Mouse (Mus musculus) stomach, embryonic 14.5 days (tissue): ENCODE results near the gene Gm49321. TPM values are rescaled to one million over a fixed set of nuclear protein-coding genes. Genes with fewer than 3 reads are reported as not detected.

Experiments used
- ATAC-seq: fragments of 200-750 bp; cut with Nextera tagmentation; 2 replicates; pipeline ENCODE4 v1.8.0; 2017; ENCODE audit warnings: low read depth, moderate TSS enrichment; ENCODE audit not compliant: insufficient number of reproducible peaks, insufficient read depth, low FRiP score
- H3K27ac ChIP-seq: fragments of 300-500 bp; sonication (generic); 2 replicates; pipeline ENCODE4 v1.5.1; 2014; ENCODE audit warnings: mild to moderate bottlenecking, low read length, moderate library complexity, mixed read lengths
- H3K27me3 ChIP-seq: fragments of 300-500 bp; sonication (generic); 2 replicates; pipeline ENCODE4 v1.6.1; 2014; ENCODE audit warnings: low read length, control low read depth, mixed read lengths; ENCODE audit not compliant: control insufficient read depth, insufficient read depth
- H3K36me3 ChIP-seq: fragments of 300-500 bp; sonication (generic); 2 replicates; pipeline ENCODE4 v1.6.1; 2014; ENCODE audit warnings: mild to moderate bottlenecking, control low read depth, low read length, moderate library complexity, mixed read lengths; ENCODE audit not compliant: control insufficient read depth, insufficient read depth
- H3K4me1 ChIP-seq: fragments of 300-500 bp; sonication (generic); 2 replicates; pipeline ENCODE4 v1.6.1; 2014; ENCODE audit warnings: low read length, control low read depth, mixed read lengths; ENCODE audit not compliant: control insufficient read depth, insufficient read depth
- H3K4me2 ChIP-seq: fragments of 300-500 bp; sonication (generic); replicated peaks from 2 replicates; pipeline ENCODE4 v1.6.1; 2014; ENCODE audit warnings: low read depth, low read length, control low read depth
- H3K4me3 ChIP-seq: fragments of 300-500 bp; sonication (generic); 2 replicates; pipeline ENCODE4 v1.5.1; 2014; ENCODE audit warnings: low read depth, low read length, control low read depth
- H3K9ac ChIP-seq: fragments of 300-500 bp; sonication (generic); replicated peaks from 2 replicates; pipeline ENCODE4 v1.6.1; 2014; ENCODE audit warnings: low read depth, mild to moderate bottlenecking, control low read depth, low read length, moderate library complexity, mixed read lengths
- H3K9me3 ChIP-seq: fragments of 300-500 bp; sonication (generic); 2 replicates; pipeline ENCODE4 v1.6.1; 2016; ENCODE audit warnings: low read depth, low read length, control low read depth; ENCODE audit not compliant: control insufficient read depth
- WGBS: fragments of 180-500 bp; shearing (Covaris S2); extraction: QIAGEN DNeasy Blood & Tissue Kit; methylation state at CpG from one replicate; pipeline ENCODE4 v1.1.7; 2014; 5-methylcytosine and 5-hydroxymethylcytosine counted together
- polyA plus RNA-seq: library from polyadenylated mRNA; unstranded; fragments of >200 nt; fragmentation: Nextera tagmentation; extraction: Ambion mirVana; gene quantifications from 2 replicates; pipeline ENCODE4 v1.2.1, GENCODE M21; 2014

Gm49321 gene
- polyA plus RNA-seq, 1 experiment from 2014 or later = 16.1 TPM

- Histone ChIP-seq H3K4me3 (no peak overlapping the region), H3K4me2 (no peak overlapping the region), H3K4me1 (no peaks in the 10 kb centered on the region), H3K36me3 (peaks cover 43% of the 10 kb centered on the region), H3K9me3 (no peaks in the 10 kb centered on the region), H3K9ac (no peak overlapping the region), H3K27me3 (no peaks in the 10 kb centered on the region), H3K27ac (no peak overlapping the region)
- no peak for ATAC-seq
- 74% methylated on average over 14 of the region's 14 CpGs for WGBS
Observed at GRCm38 (mm10) chr12:73982533-73982932, 45.1 kb downstream of the Gm49321 start.

- 84% methylated on average over 7 of the region's 7 CpGs for WGBS
- no peak for ATAC-seq
- Histone ChIP-seq H3K27me3 (no peaks in the 10 kb centered on the region), H3K9me3 (no peaks in the 10 kb centered on the region), H3K4me3 (no peak overlapping the region), H3K4me2 (no peak overlapping the region), H3K4me1 (no peaks in the 10 kb centered on the region), H3K36me3 (peaks cover 16% of the 10 kb centered on the region; the same call in 1 of the 2 replicates), H3K27ac (no peak overlapping the region), H3K9ac (no peak overlapping the region)
Observed at GRCm38 (mm10) chr12:73986299-73986698, 48.8 kb downstream of the Gm49321 start.

- peaks cover 13% of the 10 kb centered on the region; the same call in 1 of the 2 replicates for H3K36me3 ChIP-seq
- H3K9ac ChIP-seq = no peak overlapping the region
- WGBS = 81% methylated on average over 4 of the region's 4 CpGs
- no peak overlapping the region for H3K27ac ChIP-seq
- no peaks in the 10 kb centered on the region for H3K27me3 ChIP-seq
- H3K4me3 ChIP-seq = no peak overlapping the region
- no peak for ATAC-seq
- H3K4me1 ChIP-seq = no peaks in the 10 kb centered on the region
- no peaks in the 10 kb centered on the region for H3K9me3 ChIP-seq
- no peak overlapping the region for H3K4me2 ChIP-seq
Observed at GRCm38 (mm10) chr12:73988393-73989008, 51.0 kb downstream of the Gm49321 start.

- H3K27me3 ChIP-seq = no peaks in the 10 kb centered on the region
- peaks cover 5% of the 10 kb centered on the region; the same call in 1 of the 2 replicates for H3K36me3 ChIP-seq
- no peaks in the 10 kb centered on the region for H3K4me1 ChIP-seq
- no peak overlapping the region for H3K27ac ChIP-seq
- no peak overlapping the region for H3K4me2 ChIP-seq
- no peak for ATAC-seq
- no peak overlapping the region for H3K4me3 ChIP-seq
- H3K9ac ChIP-seq = no peak overlapping the region
- no peaks in the 10 kb centered on the region for H3K9me3 ChIP-seq
Observed at GRCm38 (mm10) chr12:73989594-73989993, 52.1 kb downstream of the Gm49321 start.

- Histone ChIP-seq H3K4me2 (no peak overlapping the region), H3K4me3 (no peak overlapping the region; the same call in 1 of the 2 replicates), H3K9ac (no peak overlapping the region), H3K36me3 (no peaks in the 10 kb centered on the region), H3K4me1 (no peaks in the 10 kb centered on the region; the same call in 1 of the 2 replicates), H3K27ac (no peak overlapping the region), H3K27me3 (peaks cover 3% of the 10 kb centered on the region; the same call in 1 of the 2 replicates), H3K9me3 (no peaks in the 10 kb centered on the region)
- WGBS = 63% methylated on average over 12 of the region's 12 CpGs
- ATAC-seq = no peak
Observed at GRCm38 (mm10) chr12:73996906-73997296, 59.4 kb downstream of the Gm49321 start.

- no peak for ATAC-seq
- H3K4me1 ChIP-seq = no peaks in the 10 kb centered on the region; the same call in 1 of the 2 replicates
- peaks cover 3% of the 10 kb centered on the region; the same call in 1 of the 2 replicates for H3K27me3 ChIP-seq
- WGBS = 1% methylated on average over 53 of the region's 67 CpGs
- no peak within 1 kb of the TSS for H3K27ac ChIP-seq
- H3K9ac ChIP-seq = peak within 1 kb of the TSS; percentile 36
- H3K4me3 ChIP-seq = peak within 1 kb of the TSS; percentile 44
- H3K36me3 ChIP-seq = no peaks in the 10 kb centered on the region
- no peaks in the 10 kb centered on the region for H3K9me3 ChIP-seq
- peak within 1 kb of the TSS; percentile 94 for H3K4me2 ChIP-seq
Observed at GRCm38 (mm10) chr12:73997297-73998127, 60.1 kb downstream of the Gm49321 start, which contains the start of gene Syt16. Syt16 (plus strand) TSS chr12:73997661.

- Histone ChIP-seq H3K36me3 (no peaks in the 10 kb centered on the region), H3K27ac (no peak overlapping the region), H3K4me1 (no peaks in the 10 kb centered on the region; the same call in 1 of the 2 replicates), H3K27me3 (peaks cover 3% of the 10 kb centered on the region; the same call in 1 of the 2 replicates), H3K4me3 (peak overlapping the region; percentile 44), H3K9ac (no peak overlapping the region), H3K9me3 (no peaks in the 10 kb centered on the region), H3K4me2 (peak overlapping the region; percentile 94)
- no peak for ATAC-seq
- 46% methylated on average over 5 of the region's 5 CpGs for WGBS
Observed at GRCm38 (mm10) chr12:73998128-73998456, 60.6 kb downstream of the Gm49321 start.

- H3K9ac ChIP-seq = no peak overlapping the region
- H3K36me3 ChIP-seq = no peaks in the 10 kb centered on the region
- H3K4me2 ChIP-seq = no peak overlapping the region
- no peak overlapping the region for H3K27ac ChIP-seq
- no peak for ATAC-seq
- peaks cover 3% of the 10 kb centered on the region; the same call in 1 of the 2 replicates for H3K27me3 ChIP-seq
- WGBS = 88% methylated on average over 9 of the region's 9 CpGs
- H3K4me1 ChIP-seq = no peaks in the 10 kb centered on the region; the same call in 1 of the 2 replicates
- H3K9me3 ChIP-seq = no peaks in the 10 kb centered on the region
- no peak overlapping the region for H3K4me3 ChIP-seq
Observed at GRCm38 (mm10) chr12:74002449-74002848, 65.0 kb downstream of the Gm49321 start.
